Mouse (Mus musculus): ENCODE measurements at regions not wholly inside any gene's neighbourhood (a gene's known extent, or its start where the extent isn't known, plus 50 kb on each side); places are given as distances from the start of the nearest gene placed in this dataset.

GRCm38 (mm10) chr4:83918093-83918492 lies 392.7 kb downstream of the Ccdc171 start:
- TF ChIP-seq CTCF (IDR thresholded peaks at IDR 0.05; ENCODE audit: insufficient read depth, low read length) (no peak), POLR2A (IDR thresholded peaks at IDR 0.05; ENCODE audit: borderline replicate concordance, extremely low read depth, low read depth, low read length) (no peak)
